Mouse (Mus musculus) liver, postnatal 0 days (tissue): Measurements from ENCODE around the gene Smarca4. TPM values are rescaled to one million over a fixed set of nuclear protein-coding genes. Genes with fewer than 3 reads are reported as not detected.

Source experiments
- ATAC-seq: fragments of 200-750 bp; cut with Nextera tagmentation; 2 replicates; pipeline ENCODE4 v1.8.0; 2017; ENCODE audit warnings: mild to moderate bottlenecking, moderate library complexity
- DNase-seq: peaks from one replicate; pipeline ENCODE4 v3.0.0-alpha.2; 2016
- H3K27ac ChIP-seq: fragments of 300-500 bp; sonication (generic); 2 replicates; pipeline ENCODE4 v1.5.1; 2014; ENCODE audit warnings: antibody characterized with exemption, moderate library complexity, mild to moderate bottlenecking, low read depth
- H3K27me3 ChIP-seq: fragments of 300-500 bp; sonication (generic); 2 replicates; pipeline ENCODE4 v1.6.1; 2014; ENCODE audit warnings: low read length, control low read depth, mixed read lengths; ENCODE audit not compliant: insufficient read depth
- H3K36me3 ChIP-seq: fragments of 300-500 bp; sonication (generic); replicated peaks from 2 replicates; pipeline ENCODE4 v1.6.1; 2014; ENCODE audit warnings: mild to moderate bottlenecking, control low read depth, low read length, moderate library complexity, mixed read lengths; ENCODE audit not compliant: insufficient read depth
- H3K4me1 ChIP-seq: fragments of 300-500 bp; sonication (generic); 2 replicates; pipeline ENCODE4 v1.6.1; 2014; ENCODE audit warnings: antibody characterized with exemption, mild to moderate bottlenecking, control low read depth; ENCODE audit not compliant: insufficient read depth
- H3K4me2 ChIP-seq: fragments of 300-500 bp; sonication (generic); 2 replicates; pipeline ENCODE4 v1.6.1; 2014; ENCODE audit warnings: low read depth, mild to moderate bottlenecking, low read length, moderate library complexity, mixed read lengths
- H3K4me3 ChIP-seq: fragments of 300-500 bp; sonication (generic); 2 replicates; pipeline ENCODE4 v1.5.1; 2014; ENCODE audit warnings: low read depth, low read length
- H3K9ac ChIP-seq: fragments of 300-500 bp; sonication (generic); replicated peaks from 2 replicates; pipeline ENCODE4 v1.6.1; 2014; ENCODE audit warnings: mild to moderate bottlenecking, moderate library complexity
- H3K9me3 ChIP-seq: fragments of 300-500 bp; sonication (generic); 2 replicates; pipeline ENCODE4 v1.6.1; 2016; ENCODE audit warnings: mild to moderate bottlenecking, control low read depth, low read length, mixed read lengths
- CTCF ChIP-seq: sonication (generic); IDR thresholded peaks from 2 replicates; pipeline ENCODE4 v1.5.1; 2016; ENCODE audit warnings: antibody characterized with exemption, low read depth
- EP300 ChIP-seq: IDR thresholded peaks from 2 replicates; pipeline ENCODE4 v1.6.1; 2016; ENCODE audit warnings: antibody characterized with exemption, low read depth, mild to moderate bottlenecking
- WGBS: fragments of 180-500 bp; shearing (Covaris S2); extraction: QIAGEN DNeasy Blood & Tissue Kit; methylation state at CpG from one replicate; pipeline ENCODE4 v1.1.7; 2014; ENCODE audit not compliant: insufficient replicate concordance; 5-methylcytosine and 5-hydroxymethylcytosine counted together
- polyA plus RNA-seq: library from polyadenylated mRNA; unstranded; fragments of >200 nt; fragmentation: Nextera tagmentation; extraction: Ambion mirVana; gene quantifications from 2 replicates; pipeline ENCODE4 v1.2.1, GENCODE M21; 2015

Gene Smarca4
- polyA plus RNA-seq, 1 experiment from 2014 or later, result 14.3 TPM

DNA sequence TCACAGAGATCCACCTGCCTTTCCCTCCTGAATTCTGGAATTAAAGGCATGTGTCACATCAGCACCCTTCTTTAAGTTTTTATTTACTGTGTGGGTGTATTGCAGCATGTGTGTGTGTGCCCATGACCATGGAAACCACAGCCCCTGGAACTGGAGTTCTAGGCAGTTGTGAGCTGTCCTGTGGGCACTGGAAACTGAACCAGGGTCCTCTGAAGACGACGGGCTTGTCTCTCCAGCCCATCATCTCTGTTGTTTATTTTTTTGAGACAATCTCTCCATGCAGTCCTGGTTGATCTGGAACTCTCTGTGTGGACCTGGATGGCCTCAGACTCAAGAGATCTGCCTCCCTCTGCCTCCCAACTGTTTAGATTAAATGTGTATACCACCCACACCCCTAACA is 101.0 kb downstream of the Smarca4 start:
- no peak for DNase-seq
- no peaks in the 10 kb centered on the region for H3K27me3 ChIP-seq
- no peak overlapping the region for H3K4me2 ChIP-seq
- H3K27ac ChIP-seq, result no peak overlapping the region
- ATAC-seq, result no peak
- TF ChIP-seq EP300, result no peak
- no peak for TF ChIP-seq CTCF
- H3K4me1 ChIP-seq, result peaks cover 9% of the 10 kb centered on the region
- H3K9me3 ChIP-seq, result no peaks in the 10 kb centered on the region
- 73% methylated on average over 2 of the region's 2 CpGs for WGBS
- no peak overlapping the region for H3K9ac ChIP-seq
- no peaks in the 10 kb centered on the region for H3K36me3 ChIP-seq
- no peak overlapping the region for H3K4me3 ChIP-seq

DNA sequence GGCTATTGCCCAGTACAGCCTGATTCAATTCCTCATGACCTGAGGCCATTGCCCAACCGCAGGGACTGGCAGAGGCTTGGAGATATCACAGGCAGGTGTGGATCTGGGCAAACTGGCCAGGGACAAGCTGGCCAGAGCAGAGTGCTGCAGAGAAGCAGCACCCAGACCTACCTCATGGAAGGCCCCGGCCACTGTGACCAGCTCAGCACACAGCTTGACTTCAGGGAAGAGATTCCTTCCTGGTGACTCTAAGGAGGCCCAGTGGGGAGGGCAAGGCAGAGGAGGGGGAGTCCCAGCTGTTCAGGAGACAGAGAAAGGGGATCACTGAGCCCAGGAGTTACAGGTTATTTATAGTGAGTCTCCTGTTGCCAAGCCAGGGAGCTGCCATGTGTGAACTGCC is 105.1 kb downstream of the Smarca4 start:
- peaks cover 20% of the 10 kb centered on the region for H3K4me1 ChIP-seq
- ATAC-seq (no peak), DNase-seq (no peak)
- no peak overlapping the region for H3K4me2 ChIP-seq
- H3K27me3 ChIP-seq, result no peaks in the 10 kb centered on the region
- H3K36me3 ChIP-seq, result no peaks in the 10 kb centered on the region
- H3K9me3 ChIP-seq, result no peaks in the 10 kb centered on the region
- 78% methylated on average over 2 of the region's 2 CpGs for WGBS
- no peak overlapping the region for H3K4me3 ChIP-seq
- no peak for TF ChIP-seq EP300
- no peak overlapping the region for H3K27ac ChIP-seq
- H3K9ac ChIP-seq, result no peak overlapping the region

DNA sequence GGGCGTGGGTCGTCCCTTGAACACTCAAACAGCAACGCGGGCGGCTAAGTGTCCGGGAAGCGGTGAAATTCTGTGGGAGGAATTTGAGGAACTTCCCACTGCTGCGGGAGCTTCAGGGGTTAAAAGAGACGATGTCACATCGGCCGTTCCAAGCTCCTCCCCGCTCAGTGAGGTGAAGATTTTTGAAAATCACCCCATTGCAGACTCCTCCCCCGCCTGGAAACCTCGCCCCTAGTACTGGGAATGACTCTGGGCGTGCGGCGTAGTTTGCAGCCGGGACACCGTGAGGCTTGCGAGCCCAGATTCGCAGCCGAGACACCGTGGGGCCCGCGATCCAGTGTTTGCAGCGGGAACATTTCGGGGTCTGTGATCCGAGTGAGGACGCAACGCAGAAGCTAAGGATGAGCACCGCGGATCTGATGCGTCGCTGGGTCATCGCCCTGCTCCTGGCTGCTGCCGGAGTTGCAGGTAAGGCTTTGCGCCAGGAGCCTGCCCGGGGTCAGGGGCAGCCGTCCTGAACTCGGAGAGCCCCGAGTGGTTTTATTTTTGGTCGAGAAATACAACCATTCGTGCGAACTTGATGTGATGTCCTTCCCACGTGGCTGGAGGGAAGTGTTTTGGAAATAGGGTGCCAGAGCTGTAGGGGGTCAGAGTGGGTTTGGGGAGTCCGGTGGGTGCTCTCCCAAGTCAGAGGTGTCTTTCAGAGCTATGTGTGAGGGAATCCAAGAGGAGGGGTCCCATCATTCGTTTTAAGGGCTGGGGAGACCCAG is 107.6 kb downstream of the Smarca4 start, which contains the start of gene Ldlr:
Gene Ldlr, plus strand, starts transcription at position 107 of the 770 bp plus-strand sequence.
- TF ChIP-seq CTCF, result no peak
- peak; percentile 61; the same call in 1 of the 2 replicates for TF ChIP-seq EP300
- peak; percentile 85 for ATAC-seq
- H3K4me1 ChIP-seq, result peaks cover 34% of the 10 kb centered on the region

DNA sequence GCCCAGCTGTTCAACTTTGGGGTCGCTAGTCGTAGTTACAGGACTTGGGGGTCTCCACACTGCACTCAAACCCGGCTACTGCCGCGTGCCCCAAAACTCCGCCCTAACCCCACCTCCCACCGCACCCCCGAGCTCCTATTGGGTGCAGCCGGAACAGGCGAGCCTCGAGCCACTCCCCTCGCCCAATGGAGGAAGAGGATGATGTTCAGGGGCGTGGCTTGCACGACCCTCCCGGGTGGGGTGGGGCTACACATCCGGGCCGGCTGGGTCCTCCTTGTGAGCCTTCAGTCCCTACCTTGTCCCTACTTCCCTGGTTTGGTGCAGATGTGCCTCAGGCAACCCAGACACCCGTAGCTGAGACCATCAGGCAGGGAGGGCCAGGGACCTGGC is 108.2 kb downstream of the Smarca4 start:
- WGBS, result 2% methylated on average over 16 of the region's 18 CpGs
- DNase-seq, result peak; percentile 94
- Histone ChIP-seq H3K4me2 (peak overlapping the region; percentile 95), H3K9me3 (no peaks in the 10 kb centered on the region), H3K9ac (peak overlapping the region; percentile 81), H3K27me3 (no peaks in the 10 kb centered on the region), H3K27ac (peak overlapping the region; percentile 96), H3K4me1 (peaks cover 37% of the 10 kb centered on the region), H3K36me3 (peaks cover 3% of the 10 kb centered on the region; the same call in 1 of the 2 replicates), H3K4me3 (peak overlapping the region; percentile 77)
- peak; percentile 86 for ATAC-seq
- TF ChIP-seq CTCF (no peak), EP300 (no peak)

More for the DNA sequence above, 107.6 kb downstream of the Smarca4 start, which contains the start of gene Ldlr:
- peak; percentile 90 for DNase-seq
- peak within 1 kb of the TSS; percentile 95 for H3K4me2 ChIP-seq
- H3K27me3 ChIP-seq, result no peaks in the 10 kb centered on the region
- H3K4me3 ChIP-seq, result peak within 1 kb of the TSS; percentile 77
- H3K36me3 ChIP-seq, result no peaks in the 10 kb centered on the region
- peak within 1 kb of the TSS; percentile 96 for H3K27ac ChIP-seq
- under 1% methylated on average over 47 of the region's 47 CpGs for WGBS
- peak within 1 kb of the TSS; percentile 81 for H3K9ac ChIP-seq
- H3K9me3 ChIP-seq, result no peaks in the 10 kb centered on the region

DNA sequence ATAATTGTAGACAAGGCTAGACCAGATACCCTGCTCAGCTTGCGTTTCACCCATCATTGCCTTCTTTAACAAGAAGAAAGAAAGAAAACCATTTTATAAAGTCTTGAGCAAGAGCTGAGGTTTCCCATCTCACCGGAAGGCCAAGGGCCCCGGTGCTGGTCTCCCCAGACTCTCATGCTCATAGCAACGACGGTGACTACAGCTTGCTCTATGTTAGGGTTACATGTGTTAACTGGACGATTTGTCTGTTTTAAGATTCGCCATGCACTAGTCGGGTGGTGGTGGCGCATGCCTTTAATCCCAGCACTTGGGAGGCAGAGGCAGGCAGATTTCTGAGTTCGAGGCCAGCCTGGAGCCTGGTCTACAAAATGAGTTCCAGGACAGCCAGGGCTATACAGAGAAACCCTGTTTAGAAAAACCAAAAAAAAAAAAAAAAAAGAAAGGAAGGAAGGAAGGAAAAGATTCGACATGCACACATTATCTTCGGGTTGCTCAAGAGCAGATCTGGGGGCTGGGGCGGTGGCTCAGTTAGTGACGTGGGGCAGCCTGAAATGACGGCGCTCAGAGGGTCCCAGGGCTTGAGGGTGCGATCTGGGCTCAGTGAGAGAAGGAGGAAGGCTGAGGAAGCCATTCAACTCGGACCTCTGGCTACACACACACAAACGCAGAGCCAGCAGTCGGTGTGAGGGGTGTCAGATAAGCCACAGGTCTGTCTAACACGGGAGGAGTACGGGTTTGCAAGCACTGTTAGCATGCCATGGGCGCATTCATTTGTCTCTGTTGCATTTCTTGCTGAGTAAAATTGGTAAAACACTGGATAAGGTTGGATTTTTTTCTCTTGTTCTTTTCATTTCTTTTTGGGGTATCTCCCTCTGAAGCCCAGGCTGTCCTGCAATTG is 109.5 kb downstream of the Smarca4 start:
- TF ChIP-seq EP300 (no peak), CTCF (no peak)
- peak overlapping the region; percentile 77 for H3K4me3 ChIP-seq
- peaks cover 43% of the 10 kb centered on the region for H3K4me1 ChIP-seq
- ATAC-seq, result no peak
- peak overlapping the region; percentile 81 for H3K9ac ChIP-seq
- H3K4me2 ChIP-seq, result peak overlapping the region; percentile 95
- no peaks in the 10 kb centered on the region for H3K27me3 ChIP-seq
- H3K36me3 ChIP-seq, result peaks cover 5% of the 10 kb centered on the region; the same call in 1 of the 2 replicates
- no peaks in the 10 kb centered on the region for H3K9me3 ChIP-seq
- H3K27ac ChIP-seq, result peak overlapping the region; percentile 96
- no peak for DNase-seq
- 24% methylated on average over 23 of the region's 23 CpGs for WGBS
